Mouse (Mus musculus): ENCODE measurements around the gene Klk1b5.
"Not testable (repeated sequence)": the region's sequence is repeated elsewhere in the genome, so short reads cannot be mapped to it uniquely, and the experiment has no call there.

The Klk1b5 gene

GRCm38 (mm10) chr7:44215645-44216044 lies at the start of gene Klk1b5:
TSS of gene Klk1b5 (plus strand) at chr7:44215945.
- no peak for DNase-seq

- DNase-seq, result peak; percentile 78
Observed at GRCm38 (mm10) chr7:44179299-44180045, 36.3 kb upstream of the Klk1b5 start.

GRCm38 (mm10) chr7:44186516-44186915 lies 29.2 kb upstream of the Klk1b5 start:
- DNase-seq, result peak; percentile 26

DNA sequence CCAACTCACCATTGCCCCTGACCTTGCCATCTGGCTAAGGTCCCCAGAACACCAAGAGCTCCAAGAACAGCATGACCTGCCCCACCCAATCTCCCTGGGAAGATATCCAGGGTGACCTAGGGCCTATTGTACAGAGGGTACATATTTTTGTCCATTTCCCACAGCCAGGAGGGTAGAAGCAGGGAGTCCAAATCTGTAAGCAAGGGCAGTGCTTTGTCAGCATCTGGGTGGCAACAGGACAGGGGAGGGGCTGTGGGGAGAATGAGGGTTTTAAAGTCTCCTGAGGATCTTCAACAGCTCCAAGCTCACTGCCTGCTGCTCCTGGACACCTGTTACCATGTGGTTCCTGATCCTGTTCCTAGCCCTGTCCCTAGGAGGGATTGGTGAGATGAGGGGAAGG lies 27.8 kb upstream of the Klk1b5 start, which contains the start of gene Klk1b24:
Gene Klk1b24, plus strand, starts transcription at position 301 of the 400 bp plus-strand sequence.
- not testable (repeated sequence) for DNase-seq

DNA sequence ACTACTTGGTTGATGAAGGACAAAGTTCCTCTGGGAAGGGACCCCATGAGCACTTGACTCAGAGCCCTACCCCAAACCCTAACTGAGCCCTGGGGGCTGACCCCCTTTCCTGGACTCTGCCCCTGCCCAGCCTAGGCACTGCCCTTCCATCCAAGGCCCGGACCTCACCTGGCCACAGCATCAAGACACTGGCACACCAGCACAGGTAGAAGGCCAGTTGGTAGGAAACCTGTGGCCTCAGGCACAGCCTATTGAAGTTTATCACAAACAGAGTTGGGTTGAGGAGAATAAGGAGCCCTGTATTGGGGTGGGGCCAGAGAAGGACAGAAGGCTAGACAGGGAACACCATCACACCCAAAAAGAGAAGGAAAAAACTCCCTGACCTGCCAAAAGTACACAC lies 22.3 kb upstream of the Klk1b5 start:
- not testable (repeated sequence) for DNase-seq

GRCm38 (mm10) chr7:44197891-44198290 lies 17.9 kb upstream of the Klk1b5 start, which contains the start of gene Klk1b3:
TSS of gene Klk1b3 (plus strand) at chr7:44198191.
- DNase-seq, result no peak

- not testable (repeated sequence) for DNase-seq
Observed at GRCm38 (mm10) chr7:44207135-44207534, 8.6 kb upstream of the Klk1b5 start, which contains the start of gene Klk1b4. TSS of gene Klk1b4 (plus strand) at chr7:44207435.

DNA sequence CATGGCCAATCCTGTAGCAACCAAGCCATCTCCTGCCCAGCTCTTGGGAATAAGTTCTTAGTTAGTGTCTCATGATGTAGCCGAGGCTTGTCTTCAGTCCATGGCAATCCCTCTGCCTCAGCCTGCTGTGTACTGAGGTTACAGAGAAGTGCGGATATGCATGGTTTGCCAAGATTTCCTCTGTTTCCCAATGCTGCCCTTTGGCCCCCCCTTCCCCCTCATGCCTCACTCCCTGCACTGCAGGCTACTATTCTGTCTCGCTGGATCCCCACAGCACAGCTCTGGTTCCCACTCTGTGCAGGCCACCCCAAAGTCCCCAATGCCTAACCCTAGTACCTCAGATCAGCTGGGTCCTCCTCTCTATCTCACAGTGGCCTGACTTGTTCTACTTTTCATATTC lies 7.4 kb upstream of the Klk1b5 start:
- no peak for DNase-seq

DNA sequence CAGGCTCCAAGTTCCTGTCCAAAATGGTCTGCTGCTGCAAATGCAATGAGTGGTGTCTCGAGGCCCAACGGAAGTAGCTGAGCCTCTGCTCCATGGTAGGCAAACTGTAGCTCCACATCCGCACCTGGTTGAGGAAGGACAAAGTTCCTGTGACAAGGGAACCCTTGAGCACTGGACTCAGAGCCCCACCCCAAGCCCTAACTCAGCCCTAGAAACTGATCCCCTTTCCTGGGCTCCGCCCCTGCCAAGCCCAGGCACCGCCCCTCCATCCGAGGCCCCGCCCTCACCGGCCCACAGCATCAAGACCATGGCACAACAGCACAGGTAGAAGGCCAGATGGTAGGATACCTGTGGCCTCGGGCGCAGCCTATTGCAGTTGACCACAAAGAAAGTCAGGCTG lies 5.9 kb downstream of the Klk1b5 start:
- not testable (repeated sequence) for DNase-seq

DNA sequence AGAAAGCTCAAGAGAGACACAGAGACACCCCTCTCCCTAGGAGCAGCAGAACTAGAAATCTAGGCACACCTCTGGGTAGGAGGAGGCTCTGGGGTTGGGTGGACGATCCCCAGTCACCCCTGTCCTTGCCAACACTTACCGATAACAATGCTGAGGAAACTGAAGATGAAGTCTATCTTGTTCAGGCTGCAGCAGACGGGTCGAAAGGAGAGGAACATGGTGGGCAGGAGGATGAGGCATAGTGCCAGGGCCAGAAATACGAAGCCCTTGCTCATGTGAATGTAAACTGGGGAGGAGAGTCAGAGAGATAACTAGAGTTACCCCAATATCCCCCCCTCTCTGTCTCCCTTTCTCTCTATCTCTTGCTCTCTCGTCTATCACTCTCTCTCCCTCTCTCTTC lies 6.6 kb downstream of the Klk1b5 start:
- not testable (repeated sequence) for DNase-seq

DNA sequence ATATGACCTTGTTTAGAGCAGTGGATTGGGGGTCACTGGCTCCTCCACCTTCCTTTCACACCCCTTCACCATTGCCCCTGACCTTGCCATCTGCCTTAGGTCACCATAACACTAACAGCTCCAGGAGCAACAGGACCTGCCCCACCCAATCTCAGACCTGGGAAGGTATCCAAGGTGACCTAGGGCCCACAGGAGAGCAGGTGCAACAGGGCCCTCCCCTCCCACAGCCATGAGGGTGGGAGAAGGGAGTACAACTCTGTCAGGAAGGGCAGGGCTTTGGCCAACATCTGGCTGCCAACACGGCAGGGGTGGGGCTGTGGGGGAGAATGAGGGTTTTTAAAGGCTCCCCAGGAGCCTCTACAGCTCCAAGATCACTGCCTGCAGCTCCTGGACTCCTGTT lies 9.3 kb downstream of the Klk1b5 start, which contains the start of gene Klk1:
Gene Klk1, plus strand, starts transcription at position 285 of the 400 bp plus-strand sequence.
- peak; percentile 69 for DNase-seq

GRCm38 (mm10) chr7:44235909-44236308 lies 20.2 kb downstream of the Klk1b5 start, which contains the start of gene Gm36864:
TSS of gene Gm36864 (plus strand) at chr7:44236177.
- no peak for DNase-seq

GRCm38 (mm10) chr7:44239913-44240312 lies 24.2 kb downstream of the Klk1b5 start:
- DNase-seq, result no peak

GRCm38 (mm10) chr7:44240712-44241111 lies 25.0 kb downstream of the Klk1b5 start:
- peak; percentile 37 for DNase-seq

DNA sequence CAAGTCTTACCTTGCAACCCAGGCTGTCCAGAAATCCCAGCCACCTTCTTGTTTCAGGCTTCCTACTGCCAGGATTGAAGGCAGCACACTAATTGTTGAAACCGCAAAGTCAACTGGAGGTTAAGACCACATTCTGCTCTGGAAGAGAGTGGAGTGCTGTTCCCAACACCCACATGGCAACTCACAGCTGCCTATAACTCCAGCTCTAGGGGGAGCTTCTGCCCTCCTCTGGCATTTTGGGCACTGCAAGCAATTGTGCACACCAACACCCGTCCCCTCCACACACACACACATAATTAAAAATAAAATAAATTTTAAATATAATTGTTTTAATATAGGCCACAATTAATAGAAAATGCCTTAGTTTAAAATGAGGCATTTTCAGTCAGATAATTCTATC lies 25.4 kb downstream of the Klk1b5 start:
- DNase-seq, result peak; percentile 36

DNA sequence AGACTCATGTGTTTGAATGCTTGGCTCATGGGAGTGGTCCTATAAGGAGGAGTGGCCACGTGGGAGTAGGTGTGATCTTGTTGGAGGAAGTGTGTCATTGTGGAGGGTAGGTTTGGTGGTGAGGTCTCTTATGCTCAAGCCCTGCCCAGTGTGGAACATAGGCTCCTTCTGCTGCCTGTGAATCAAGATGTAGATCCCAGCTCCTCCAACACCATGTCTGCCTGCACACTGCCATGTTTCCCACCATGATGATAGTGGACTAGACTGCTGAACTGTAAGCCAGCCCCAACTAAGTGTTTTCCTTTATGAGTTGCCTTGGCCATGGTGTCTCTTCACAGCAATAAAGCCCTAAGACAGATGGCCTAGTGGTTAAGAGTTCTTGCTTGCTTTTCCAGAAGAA lies 28.3 kb downstream of the Klk1b5 start:
- no peak for DNase-seq

DNA sequence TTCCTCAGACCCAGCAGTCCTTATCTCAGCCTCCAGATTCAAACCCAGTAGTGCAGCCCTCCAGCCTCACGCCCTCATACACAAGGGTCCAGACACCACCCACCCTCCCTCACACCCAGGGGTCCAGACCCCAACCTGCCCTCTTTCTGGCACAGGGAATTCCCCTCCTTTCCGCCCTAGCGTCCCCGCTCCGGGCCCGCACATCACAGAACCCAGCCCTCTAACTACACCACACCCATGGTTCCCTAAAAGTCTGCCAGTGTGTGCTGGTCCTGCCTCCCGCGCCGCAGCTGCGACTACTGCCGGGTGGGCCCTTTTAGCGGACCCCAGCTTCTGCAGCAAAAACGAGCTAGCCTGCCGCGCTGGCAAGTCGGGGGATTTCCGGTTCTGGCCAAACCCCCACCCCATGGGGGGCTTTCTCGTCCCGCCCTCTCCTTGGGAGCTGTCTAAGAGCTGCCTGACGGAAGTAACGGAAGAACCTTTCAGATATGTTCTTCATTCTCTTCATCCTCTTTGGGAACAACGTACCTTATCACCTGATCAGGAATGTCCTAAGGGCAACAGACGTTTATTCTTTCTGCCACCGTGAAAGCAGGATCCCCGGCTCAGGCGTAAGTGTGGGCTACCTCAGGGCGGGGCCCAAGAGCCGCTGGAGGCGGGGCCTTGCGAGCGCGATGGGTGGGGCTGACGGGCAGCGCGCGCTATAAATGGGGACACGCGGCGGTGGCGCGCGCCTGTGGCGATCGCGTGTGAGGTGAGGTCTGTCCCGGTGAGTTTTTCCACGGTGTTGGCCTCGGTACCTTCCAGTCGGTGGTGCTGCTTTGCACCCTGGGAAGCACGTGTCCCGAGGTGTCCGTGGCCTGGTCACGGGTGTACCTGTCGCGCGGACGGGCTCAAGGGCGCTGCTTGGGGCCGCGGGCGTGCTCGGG lies 30.6 kb downstream of the Klk1b5 start, which contains the start of the genes 1700028J19Rik and 2410002F23Rik:
Gene 1700028J19Rik, minus strand, starts transcription at position 641 of the 929 bp plus-strand sequence.
Gene 2410002F23Rik, plus strand, starts transcription at position 668 of the 929 bp plus-strand sequence.
- peak; percentile 95 for DNase-seq

DNA sequence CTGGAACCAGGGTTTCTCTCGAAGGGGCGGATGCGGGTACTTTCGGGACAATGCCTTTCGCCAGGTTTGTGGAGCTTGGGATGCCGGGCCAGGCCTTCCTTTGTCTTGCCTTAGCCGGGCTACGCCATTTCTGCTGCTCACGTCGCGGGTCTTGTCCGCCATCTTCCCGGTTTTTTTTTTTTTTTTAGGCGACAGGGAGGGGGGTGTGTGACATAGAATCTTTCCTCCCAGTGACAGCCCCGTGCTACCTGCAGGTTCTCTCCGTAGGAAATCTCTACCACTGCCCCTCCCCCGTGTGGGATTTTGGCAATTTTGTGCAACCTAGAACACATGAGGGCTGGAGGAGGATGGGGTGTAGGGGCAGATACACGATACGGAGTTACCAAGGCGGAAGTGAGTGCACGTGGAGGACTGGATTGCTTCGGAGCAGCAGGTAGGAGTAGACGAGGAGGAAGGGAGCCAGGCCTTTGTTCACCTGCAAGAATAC lies 31.3 kb downstream of the Klk1b5 start:
- DNase-seq, result peak; percentile 52

- no peak for DNase-seq
Observed at GRCm38 (mm10) chr7:44247971-44248370, 32.2 kb downstream of the Klk1b5 start.

DNA sequence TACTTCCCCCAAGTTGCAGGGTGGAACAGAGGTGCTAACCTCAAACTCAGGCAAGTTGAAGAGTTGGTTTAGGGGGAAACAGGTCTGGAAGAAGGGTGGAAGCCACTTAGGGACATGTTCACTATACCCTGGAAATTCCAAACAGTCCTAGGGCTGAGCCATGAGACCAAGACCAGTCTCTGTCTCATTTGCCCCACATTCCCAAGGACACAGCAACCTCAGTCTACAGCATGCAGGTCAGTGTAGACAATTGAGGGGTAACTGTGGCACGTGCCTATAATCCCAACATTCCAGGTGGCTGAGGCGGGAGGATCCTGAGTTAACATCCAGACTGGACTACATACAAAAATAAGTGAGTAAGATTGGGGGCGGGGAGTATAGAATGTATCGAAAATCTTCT lies 33.5 kb downstream of the Klk1b5 start:
- DNase-seq, result no peak

- DNase-seq, result not testable (repeated sequence)
Observed at GRCm38 (mm10) chr7:44250732-44251275, 35.1 kb downstream of the Klk1b5 start.

DNA sequence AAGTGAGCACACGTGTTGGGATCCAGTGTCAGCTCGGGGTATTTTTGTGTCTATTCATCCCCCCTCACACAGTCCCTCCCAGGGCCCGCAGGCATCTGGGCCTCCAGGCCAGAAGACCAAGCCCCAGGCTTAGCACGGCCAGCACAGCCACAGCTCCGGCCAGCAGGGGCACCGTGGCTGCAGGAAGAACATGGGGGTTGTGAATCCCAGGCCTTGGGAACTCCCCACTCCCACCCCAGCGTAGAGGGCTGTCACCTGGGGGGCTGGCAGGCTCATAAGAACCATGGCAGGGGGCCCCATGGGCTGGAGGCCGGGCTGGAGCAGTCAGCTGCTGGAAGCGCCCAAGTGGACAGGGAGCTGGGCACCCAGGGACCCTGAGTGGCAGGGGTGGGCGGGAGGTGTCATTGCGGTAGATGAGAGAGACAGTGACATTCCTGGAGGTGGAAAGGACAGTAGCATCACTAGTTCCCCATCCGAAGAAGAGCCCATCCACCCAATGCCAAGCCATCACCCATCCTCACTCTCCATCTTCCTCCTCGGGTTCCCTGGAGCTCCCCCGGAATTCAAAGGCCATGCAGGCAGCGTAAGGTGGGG lies 37.4 kb downstream of the Klk1b5 start:
- no peak for DNase-seq
